In genomic region chr8:48376774-48377173, GRCm38 (mm10) we compare ENCODE assay signal across 9 mouse cellular contexts.
DNase-seq lines count a peak whose midpoint lies in the region; TF ChIP-seq lines count a peak whose summit lies in the region.
"Had no signal": no experiment of that assay in that cellular context is flagged by ENCODE, and none has a peak within 500 bp of the region (broad histone marks: within the 10 kb centered on the region; RNA-seq: fewer than 3 reads in every experiment).

No protein-coding gene starts in this region.

- 66% methylated on average over 6 of the region's 6 CpGs for WGBS in lung, adult 2 months
- 61% methylated on average over 6 of the region's 6 CpGs for WGBS in kidney, adult 2 months

- H3K27ac ChIP-seq in kidney, adult 2 months (ENCODE audit: insufficient read depth, low read depth, low read length), result no peak overlapping the region
- H3K27ac ChIP-seq: midbrain, embryonic 12.5 days had no signal

- TF ChIP-seq POLR2A in lung, adult 2 months (IDR thresholded peaks at IDR 0.05; ENCODE audit: borderline replicate concordance, extremely low read depth, low read depth, low read length), result no peak
- no peak for TF ChIP-seq POLR2A in kidney, adult 2 months (IDR thresholded peaks at IDR 0.05; ENCODE audit: low read depth, low read length)

- no peaks in the 10 kb centered on the region for H3K27me3 ChIP-seq in kidney, adult 2 months (replicated peaks; ENCODE audit: control insufficient read depth, insufficient read depth, low read length)
- H3K27me3 ChIP-seq: midbrain, embryonic 12.5 days had no signal

- H3K4me1 ChIP-seq in lung, adult 2 months (ENCODE audit: control insufficient read depth, insufficient read depth, low read length), result no peaks in the 10 kb centered on the region
- H3K4me1 ChIP-seq in kidney, adult 2 months (ENCODE audit: control insufficient read depth, insufficient read depth, low read length), result no peaks in the 10 kb centered on the region
- H3K4me1 ChIP-seq: midbrain, embryonic 12.5 days had no signal

- H3K4me3 ChIP-seq in lung, adult 2 months (replicated peaks; ENCODE audit: extremely low read depth, low read depth, low read length), result no peak overlapping the region
- H3K4me3 ChIP-seq in kidney, adult 2 months (ENCODE audit: insufficient read depth, low read depth, low read length), result no peak overlapping the region
- H3K4me3 ChIP-seq: midbrain, embryonic 12.5 days had no signal

- H3K36me3 ChIP-seq in kidney, adult 2 months (ENCODE audit: control insufficient read depth, insufficient read depth, low read length), result no peaks in the 10 kb centered on the region
- H3K36me3 ChIP-seq: midbrain, embryonic 12.5 days had no signal

- DNase-seq in adrenal gland, postnatal 36 days, result peak; percentile 3
- DNase-seq in adrenal gland, postnatal 25 days, result no peak
- DNase-seq in frontal cortex, postnatal 36 days (ENCODE audit: low spot score in 2 of 2), result peak; percentile 45 to 73
- peak; percentile 40 to 59 for DNase-seq in heart, postnatal 36 days
- DNase-seq in left cerebral cortex, postnatal 36 days (ENCODE audit: low spot score in 2 of 2), result peak; percentile 59 to 63
- DNase-seq in lung, adult 2 months, result no peak
- DNase-seq in kidney, adult 2 months, result no peak
- DNase-seq in spleen, postnatal 36 days (ENCODE audit: low spot score in 2 of 2), result no peak

- TF ChIP-seq CTCF in lung, adult 2 months (IDR thresholded peaks at IDR 0.05; ENCODE audit: insufficient read depth, low read length), result no peak
- no peak for TF ChIP-seq CTCF in kidney, adult 2 months (conservative IDR thresholded peaks at IDR 0.05; ENCODE audit: insufficient read depth, insufficient read length, low read depth, low read length)

- intact Hi-C loops in heart, postnatal 36 days (cut with DNase I), result no loop called here
- intact Hi-C loops in left cerebral cortex, postnatal 36 days (cut with DNase I), result no loop called here

Comparison
In these comparisons a context has a peak if more than half of its experiments do, and no peak if none do; other contexts are left out.
1. DNase-seq: peak in adrenal gland, postnatal 36 days (2 of 2), frontal cortex, postnatal 36 days (2 of 2), heart, postnatal 36 days (2 of 2) and left cerebral cortex, postnatal 36 days (2 of 2); none in adrenal gland, postnatal 25 days (single experiment), lung, adult 2 months (single experiment), kidney, adult 2 months (single experiment) and spleen, postnatal 36 days (0 of 2).